Comparison of ENCODE assay signal across 41 mouse cellular contexts in the genomic region with DNA sequence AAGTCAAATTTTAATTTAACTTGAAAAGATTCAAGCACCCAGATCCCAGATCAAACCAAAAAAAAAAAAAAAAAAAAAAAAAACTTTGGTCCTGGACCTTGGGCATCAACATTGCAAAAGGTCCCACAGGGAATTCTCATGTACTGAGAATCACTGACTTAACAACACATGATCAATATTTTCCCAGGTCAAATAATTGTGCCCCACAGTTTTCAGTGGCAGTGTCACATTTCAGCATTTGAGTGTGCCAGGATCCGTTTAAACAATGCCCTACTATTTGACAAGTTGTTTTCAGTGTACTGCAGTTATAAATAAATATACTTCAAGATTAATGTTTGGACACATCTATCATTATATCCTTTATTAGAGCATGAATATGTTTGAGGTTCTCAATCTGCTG. TPM values are rescaled to one million over a fixed set of nuclear protein-coding genes. Genes with fewer than 3 reads are reported as not detected.
"Had no signal": no experiment of that assay in that cellular context is flagged by ENCODE, and none has a peak within 500 bp of the region (broad histone marks: within the 10 kb centered on the region; RNA-seq: fewer than 3 reads in every experiment).

No protein-coding gene starts in this region.

- H3K4me3 ChIP-seq: left cerebral cortex, adult 2 months; limb, embryonic 10.5 days; limb, embryonic 12.5 days; limb, embryonic 13.5 days; limb, embryonic 15.5 days; liver, embryonic 12.5 days; liver, embryonic 13.5 days; liver, embryonic 15.5 days; lung, embryonic 15.5 days; midbrain, embryonic 10.5 days; midbrain, embryonic 12.5 days; midbrain, embryonic 13.5 days; midbrain, embryonic 15.5 days; myocyte; neural tube, embryonic 12.5 days had no signal

- ATAC-seq: liver, embryonic 12.5 days; liver, postnatal 0 days; lung, postnatal 0 days; midbrain, embryonic 13.5 days; midbrain, embryonic 15.5 days; midbrain, embryonic 16.5 days had no signal

- H3K9ac ChIP-seq: limb, embryonic 12.5 days; limb, embryonic 13.5 days; limb, embryonic 15.5 days; liver, embryonic 12.5 days; liver, embryonic 13.5 days; liver, embryonic 14.5 days; liver, embryonic 15.5 days; liver, postnatal 0 days; lung, embryonic 14.5 days; lung, embryonic 15.5 days; midbrain, embryonic 12.5 days; midbrain, embryonic 13.5 days; midbrain, embryonic 15.5 days; neural tube, embryonic 12.5 days had no signal

- H3K4me2 ChIP-seq: limb, embryonic 12.5 days; limb, embryonic 13.5 days; limb, embryonic 15.5 days; liver, embryonic 11.5 days; liver, embryonic 12.5 days; liver, embryonic 13.5 days; liver, embryonic 15.5 days; lung, embryonic 14.5 days; lung, embryonic 15.5 days; midbrain, embryonic 11.5 days; midbrain, embryonic 12.5 days; midbrain, embryonic 13.5 days; midbrain, embryonic 15.5 days; neural tube, embryonic 12.5 days had no signal

- H3K27ac ChIP-seq: left cerebral cortex, adult 2 months; limb, embryonic 10.5 days; limb, embryonic 12.5 days; limb, embryonic 13.5 days; limb, embryonic 15.5 days; liver, embryonic 12.5 days; liver, embryonic 13.5 days; liver, embryonic 14.5 days; liver, embryonic 15.5 days; lung, embryonic 15.5 days; macrophage; midbrain, embryonic 10.5 days; midbrain, embryonic 12.5 days; midbrain, embryonic 13.5 days; midbrain, embryonic 15.5 days; neural tube, embryonic 12.5 days had no signal

- H3K36me3 ChIP-seq: limb, embryonic 10.5 days; limb, embryonic 12.5 days; limb, embryonic 13.5 days; limb, embryonic 15.5 days; liver, embryonic 12.5 days; liver, embryonic 13.5 days; liver, embryonic 15.5 days; lung, embryonic 15.5 days; midbrain, embryonic 10.5 days; midbrain, embryonic 12.5 days; midbrain, embryonic 13.5 days; midbrain, embryonic 15.5 days; neural tube, embryonic 12.5 days had no signal

- H3K9me3 ChIP-seq: limb, embryonic 10.5 days; limb, embryonic 12.5 days; limb, embryonic 13.5 days; limb, embryonic 15.5 days; liver, embryonic 12.5 days; liver, embryonic 13.5 days; liver, embryonic 15.5 days; lung, embryonic 15.5 days; midbrain, embryonic 10.5 days; midbrain, embryonic 12.5 days; midbrain, embryonic 13.5 days; midbrain, embryonic 15.5 days; neural tube, embryonic 12.5 days had no signal

- DNase-seq: left cerebral cortex, postnatal 4 days; liver, embryonic 13.5 days; liver, postnatal 0 days; lung, adult 2 months; lung, postnatal 10 days; lung, postnatal 14 days; lung, postnatal 4 days; midbrain, embryonic 14.5 days had no signal

- H3K4me1 ChIP-seq: limb, embryonic 10.5 days; limb, embryonic 12.5 days; limb, embryonic 13.5 days; limb, embryonic 15.5 days; liver, embryonic 12.5 days; liver, embryonic 13.5 days; liver, embryonic 15.5 days; lung, embryonic 15.5 days; megakaryocyte, embryonic 14.5 days; midbrain, embryonic 10.5 days; midbrain, embryonic 12.5 days; midbrain, embryonic 13.5 days; midbrain, embryonic 15.5 days; neural tube, embryonic 12.5 days had no signal

- H3K27me3 ChIP-seq: limb, embryonic 12.5 days; limb, embryonic 13.5 days; limb, embryonic 15.5 days; liver, embryonic 12.5 days; liver, embryonic 13.5 days; liver, embryonic 15.5 days; lung, embryonic 15.5 days; midbrain, embryonic 12.5 days; midbrain, embryonic 13.5 days; midbrain, embryonic 15.5 days; neural tube, embryonic 12.5 days had no signal

RNA-seq across cellular contexts. Expression of a gene that starts 36.4 kb away (rescaled TPM):
- total RNA-seq: left cerebral cortex, adult 2 months; left cerebral cortex, adult 8-10 months; left cerebral cortex, postnatal 10 days; left cerebral cortex, postnatal 14 days; left cerebral cortex, postnatal 25 days; left cerebral cortex, postnatal 36 days; megakaryocyte progenitor cell, adult 5-6 weeks; megakaryocyte, adult 5-6 weeks; megakaryocyte-erythroid progenitor cell, adult 5-6 weeks; monocyte, adult 5-6 weeks had no signal
- polyA plus RNA-seq: limb, embryonic 10.5 days; limb, embryonic 11.5 days; limb, embryonic 12.5 days; liver, embryonic 13.5 days; liver, embryonic 15.5 days; liver, embryonic 16.5 days; macrophage; midbrain, embryonic 11.5 days; midbrain, embryonic 12.5 days; midbrain, embryonic 13.5 days; myocyte; neural tube, embryonic 12.5 days had no signal
